Mouse (Mus musculus): ENCODE measurements at regions not wholly inside any gene's neighbourhood (a gene's known extent, or its start where the extent isn't known, plus 50 kb on each side); places are given as distances from the start of the nearest gene placed in this dataset.
"Not testable (repeated sequence)": the region's sequence is repeated elsewhere in the genome, so short reads cannot be mapped to it uniquely, and the experiment has no call there.

- Histone ChIP-seq H3K4me3 (replicated peaks; ENCODE audit: low read length) (no peak overlapping the region), H3K36me3 (replicated peaks; ENCODE audit: control insufficient read depth, insufficient read depth) (no peaks in the 10 kb centered on the region), H3K27ac (no peak overlapping the region), H3K9me3 (ENCODE audit: control insufficient read depth, low read length) (peaks cover 12% of the 10 kb centered on the region; the same call in 1 of the 2 replicates), H3K4me1 (replicated peaks; ENCODE audit: control insufficient read depth, insufficient read depth, low read length) (no peaks in the 10 kb centered on the region), H3K9ac (no peak overlapping the region), H3K27me3 (ENCODE audit: control insufficient read depth, insufficient read depth, low read length) (no peaks in the 10 kb centered on the region), H3K4me2 (replicated peaks) (no peak overlapping the region)
- DNase-seq (ENCODE audit: low spot score) (no peak), ATAC-seq (ENCODE audit: low FRiP score) (no peak)
- WGBS: 86% methylated on average over 6 of the region's 6 CpGs
Observed at GRCm38 (mm10) chr4:105713956-105714355, 75.7 kb upstream of the Gm12728 start.

DNA sequence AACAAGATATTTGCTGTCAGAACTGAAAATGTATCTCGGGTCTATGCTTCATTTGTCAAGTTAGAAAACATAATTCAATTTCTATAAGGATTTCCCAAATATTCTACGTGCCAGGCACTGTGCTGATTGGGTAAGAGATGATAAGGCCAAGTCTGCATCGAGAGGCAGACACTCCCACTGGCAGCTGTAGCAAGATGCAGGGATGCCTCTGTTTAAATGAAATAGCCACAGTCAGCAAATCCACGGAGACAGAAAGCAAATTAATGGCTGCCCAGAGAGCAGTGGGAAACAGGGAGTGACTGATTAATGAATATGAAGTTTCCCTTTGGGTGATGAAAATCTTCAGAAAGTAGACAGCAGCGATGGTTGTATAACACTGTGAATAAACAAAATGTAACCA is 71.6 kb upstream of the Gm12728 start:
- Histone ChIP-seq H3K36me3 (replicated peaks; ENCODE audit: control insufficient read depth, insufficient read depth) (no peaks in the 10 kb centered on the region), H3K4me2 (replicated peaks) (no peak overlapping the region), H3K27ac (no peak overlapping the region), H3K9me3 (ENCODE audit: control insufficient read depth, low read length) (peaks cover 9% of the 10 kb centered on the region; the same call in 1 of the 2 replicates), H3K4me3 (replicated peaks; ENCODE audit: low read length) (no peak overlapping the region), H3K27me3 (ENCODE audit: control insufficient read depth, insufficient read depth, low read length) (no peaks in the 10 kb centered on the region), H3K4me1 (replicated peaks; ENCODE audit: control insufficient read depth, insufficient read depth, low read length) (no peaks in the 10 kb centered on the region), H3K9ac (no peak overlapping the region)
- 49% methylated on average over 5 of the region's 5 CpGs for WGBS
- no peak for ATAC-seq (ENCODE audit: low FRiP score)
- peak; percentile 24 for DNase-seq (ENCODE audit: low spot score)

DNA sequence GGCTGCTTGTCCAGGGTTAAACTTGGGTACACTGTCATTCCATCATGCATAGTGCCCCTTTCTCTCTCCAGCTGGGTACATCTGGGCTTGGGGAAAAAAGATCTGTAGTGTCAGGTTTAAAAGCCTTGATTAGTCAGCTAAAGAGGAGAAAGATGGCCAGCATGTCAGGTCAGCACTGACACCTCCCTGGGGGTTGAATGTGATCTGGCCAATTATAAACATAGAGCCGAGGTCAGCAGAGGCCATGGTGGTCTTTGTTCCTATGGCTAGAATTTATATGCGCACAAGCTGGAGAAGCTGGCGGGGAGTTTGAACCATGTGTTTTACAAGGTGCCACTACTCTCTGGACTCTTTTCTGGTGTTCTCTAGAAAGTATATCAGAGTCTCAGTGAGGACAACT is 61.0 kb upstream of the Gm12728 start:
- no peaks in the 10 kb centered on the region for H3K36me3 ChIP-seq (replicated peaks; ENCODE audit: control insufficient read depth, insufficient read depth)
- no peak overlapping the region for H3K27ac ChIP-seq
- DNase-seq (ENCODE audit: low spot score): no peak
- H3K4me3 ChIP-seq (replicated peaks; ENCODE audit: low read length): no peak overlapping the region
- no peak overlapping the region for H3K4me2 ChIP-seq (replicated peaks)
- WGBS: 61% methylated on average over 3 of the region's 3 CpGs
- H3K9ac ChIP-seq: no peak overlapping the region
- no peaks in the 10 kb centered on the region for H3K27me3 ChIP-seq (ENCODE audit: control insufficient read depth, insufficient read depth, low read length)
- no peaks in the 10 kb centered on the region for H3K9me3 ChIP-seq (ENCODE audit: control insufficient read depth, low read length)
- ATAC-seq (ENCODE audit: low FRiP score): no peak
- no peaks in the 10 kb centered on the region for H3K4me1 ChIP-seq (replicated peaks; ENCODE audit: control insufficient read depth, insufficient read depth, low read length)

DNA sequence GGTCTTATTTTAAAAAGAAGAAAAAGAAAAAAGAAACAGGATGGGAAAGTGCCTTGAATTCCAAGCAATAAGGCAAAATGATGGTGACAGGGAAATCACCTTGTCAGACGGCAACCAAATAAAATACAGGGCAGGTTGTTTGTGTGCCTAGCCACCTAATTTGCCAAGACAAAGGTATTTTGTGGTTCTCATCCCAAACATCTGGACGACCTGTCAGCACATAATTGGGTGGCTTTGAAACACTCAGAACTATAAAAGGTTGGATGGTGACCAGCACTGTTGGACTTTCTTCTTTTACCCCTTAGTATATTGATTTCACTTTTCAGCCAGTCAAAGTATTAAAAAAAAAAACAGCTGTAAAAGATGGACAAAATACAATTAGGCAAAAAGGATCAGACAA is 58.8 kb upstream of the Gm12728 start:
- 75% methylated on average over 2 of the region's 2 CpGs for WGBS
- no peak overlapping the region for H3K4me3 ChIP-seq (replicated peaks; ENCODE audit: low read length)
- ATAC-seq (ENCODE audit: low FRiP score) (no peak), DNase-seq (ENCODE audit: low spot score) (no peak)
- no peak overlapping the region for H3K27ac ChIP-seq
- no peak overlapping the region for H3K4me2 ChIP-seq (replicated peaks)
- no peaks in the 10 kb centered on the region for H3K4me1 ChIP-seq (replicated peaks; ENCODE audit: control insufficient read depth, insufficient read depth, low read length)
- H3K36me3 ChIP-seq (replicated peaks; ENCODE audit: control insufficient read depth, insufficient read depth): no peaks in the 10 kb centered on the region
- no peaks in the 10 kb centered on the region for H3K9me3 ChIP-seq (ENCODE audit: control insufficient read depth, low read length)
- no peak overlapping the region for H3K9ac ChIP-seq
- H3K27me3 ChIP-seq (ENCODE audit: control insufficient read depth, insufficient read depth, low read length): no peaks in the 10 kb centered on the region

DNA sequence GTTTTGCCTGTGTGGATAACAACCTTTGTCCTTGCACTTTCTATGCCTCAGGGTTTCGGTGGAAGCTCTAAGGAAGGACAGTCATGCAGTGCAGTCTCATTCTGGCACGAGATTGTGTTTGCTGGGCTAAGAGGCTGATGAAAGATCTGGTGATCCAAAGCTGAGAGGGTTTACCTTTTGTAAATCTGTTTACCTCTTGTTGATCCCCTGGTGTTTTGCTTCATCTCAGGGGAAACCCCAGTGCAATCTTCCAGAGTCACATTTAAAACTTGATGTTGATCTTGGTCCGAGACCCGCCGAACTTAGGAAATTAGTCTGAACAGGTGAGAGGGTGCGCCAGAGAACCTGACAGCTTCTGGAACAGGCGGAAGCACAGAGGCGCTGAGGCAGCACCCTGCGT is 54.6 kb upstream of the Gm12728 start:
- not testable (repeated sequence) for H3K27ac ChIP-seq; H3K4me2 ChIP-seq (replicated peaks); H3K4me1 ChIP-seq (replicated peaks; ENCODE audit: control insufficient read depth, insufficient read depth, low read length); H3K9me3 ChIP-seq (ENCODE audit: control insufficient read depth, low read length); H3K36me3 ChIP-seq (replicated peaks; ENCODE audit: control insufficient read depth, insufficient read depth); ATAC-seq (ENCODE audit: low FRiP score); H3K4me3 ChIP-seq (replicated peaks; ENCODE audit: low read length); DNase-seq (ENCODE audit: low spot score); H3K9ac ChIP-seq; H3K27me3 ChIP-seq (ENCODE audit: control insufficient read depth, insufficient read depth, low read length)
- WGBS: 91% methylated on average over 6 of the region's 9 CpGs

Measured in hindbrain, embryonic 14.5 days (tissue).